Mouse (Mus musculus) cerebellum, adult 18-20 months (tissue): Measurements from ENCODE around the gene Defb33.

ENCODE experiments used
- DNase-seq, 2 experiments: peaks; one replicate each; pipeline ENCODE4 v3.0.0; 2021

Defb33 gene

DNA sequence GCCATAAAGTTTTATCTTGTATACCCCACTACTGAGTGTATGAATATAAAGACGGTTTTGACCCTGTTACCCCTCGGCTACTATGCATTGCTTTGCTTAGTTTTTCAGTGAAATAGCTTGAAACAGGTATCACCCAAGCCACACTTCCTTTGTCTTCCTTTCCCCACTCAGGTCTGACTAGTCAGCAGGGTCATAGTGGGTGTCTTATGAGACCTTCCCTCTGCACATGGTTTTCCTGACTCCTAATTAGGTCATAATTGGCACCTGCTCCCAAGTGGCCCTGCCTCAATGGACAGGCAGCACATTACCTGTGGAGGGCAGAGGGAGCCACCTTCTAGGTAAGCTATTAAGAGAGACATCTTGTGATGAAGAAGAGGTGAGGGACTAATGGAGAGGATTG lies at the start of gene Defb33:
Defb33 (plus strand) TSS at position 301 of the 400 bp plus-strand sequence.
- no peak for DNase-seq

DNA sequence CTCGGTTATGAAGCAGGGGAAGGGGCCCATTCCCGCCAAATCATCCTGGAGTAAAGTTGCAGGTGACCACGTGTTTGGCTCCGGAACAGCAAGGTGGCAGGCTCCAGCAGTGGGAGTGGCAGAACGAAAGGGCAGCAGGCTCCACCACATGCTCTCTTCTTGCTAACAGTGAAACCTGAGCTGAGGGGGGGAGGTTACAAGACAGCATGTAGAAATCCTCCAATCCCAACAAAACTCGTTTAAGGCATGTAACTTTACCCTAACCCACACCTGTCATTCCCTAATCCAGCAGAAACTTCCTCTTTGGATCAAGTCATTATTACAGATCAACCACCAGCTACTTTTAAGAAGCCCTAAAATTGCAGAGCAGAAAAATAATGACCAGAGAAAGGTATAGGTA lies 17.9 kb upstream of the Defb33 start:
- DNase-seq = no peak

DNA sequence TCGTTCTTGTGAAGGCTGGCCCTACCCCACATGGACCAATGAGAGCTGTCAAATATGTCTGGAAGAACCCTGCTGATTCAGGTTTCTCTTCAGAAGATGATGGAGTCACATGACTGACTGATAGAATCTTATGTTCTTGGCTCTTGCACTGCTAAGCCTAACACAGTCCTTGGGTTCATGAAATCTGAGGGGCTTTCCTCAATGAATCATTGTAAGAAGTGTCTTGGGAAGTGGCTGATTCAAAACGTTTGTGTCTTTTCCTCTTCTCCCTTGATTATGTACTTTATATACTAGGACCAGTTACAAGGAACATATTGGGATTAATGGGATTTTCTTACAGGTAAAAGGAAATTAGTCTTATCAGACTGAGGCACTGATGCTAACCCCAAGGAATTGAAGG lies 10.1 kb downstream of the Defb33 start, which contains the start of gene Gm15056:
Gm15056 (minus strand) TSS at position 101 of the 400 bp plus-strand sequence.
- no peak for DNase-seq

DNA sequence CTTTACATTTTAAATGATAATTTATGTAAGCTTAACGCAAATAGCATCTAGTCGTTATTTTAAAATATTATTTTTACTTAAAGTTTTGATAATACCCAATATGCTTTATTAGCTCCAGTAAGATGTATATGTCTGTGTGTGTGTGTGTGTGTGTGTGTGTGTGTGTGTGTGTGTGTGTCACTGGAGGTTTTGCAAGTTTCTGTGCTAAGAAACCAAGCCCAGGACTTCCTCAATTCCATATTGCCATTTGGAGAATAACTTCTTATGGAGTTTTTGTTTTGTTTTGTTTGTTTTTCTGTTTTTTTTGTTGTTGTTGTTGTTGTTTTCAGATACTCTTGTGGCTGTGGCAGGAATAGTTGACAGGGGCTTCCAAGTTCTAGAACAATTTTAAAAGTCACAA lies 14.7 kb downstream of the Defb33 start:
- DNase-seq = no peak

DNA sequence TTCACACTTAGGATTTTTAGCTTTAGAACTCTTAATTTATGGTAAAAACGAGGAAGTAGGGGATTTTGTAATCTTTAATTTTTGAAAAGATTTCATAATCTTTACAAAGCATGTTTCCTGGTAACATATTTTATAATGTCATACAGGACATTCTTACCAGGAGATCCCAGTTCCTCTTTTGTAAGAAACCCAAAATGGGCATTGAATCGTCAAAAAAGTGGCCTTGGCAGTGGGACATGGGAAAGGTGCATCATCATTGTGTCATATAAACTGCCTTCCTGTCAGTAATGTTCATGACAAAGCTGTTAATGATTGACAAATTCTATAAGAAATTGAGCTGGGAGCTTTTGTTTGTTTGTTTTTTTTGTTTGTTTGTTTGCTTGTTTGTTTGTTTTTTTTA lies 15.8 kb downstream of the Defb33 start:
- no peak for DNase-seq

DNA sequence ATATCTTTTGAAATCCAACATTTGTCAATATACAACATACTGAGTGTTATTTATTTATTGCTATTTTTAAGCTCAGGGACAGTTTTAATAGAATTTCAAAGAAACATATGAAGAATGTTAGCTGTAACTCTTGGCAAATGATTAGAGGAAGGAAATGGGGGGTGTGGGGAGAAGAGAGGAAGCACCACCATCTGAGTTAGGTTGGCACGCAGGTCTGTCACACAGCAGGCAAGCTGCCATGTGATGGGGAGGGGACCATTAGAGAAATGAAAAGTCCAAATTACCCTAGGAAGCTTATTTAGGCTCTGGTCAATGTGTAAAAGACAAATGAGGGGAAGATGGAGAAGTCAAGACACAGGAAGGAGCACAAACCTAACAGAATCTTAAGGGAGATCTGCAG lies 19.8 kb downstream of the Defb33 start:
- no peak for DNase-seq

DNA sequence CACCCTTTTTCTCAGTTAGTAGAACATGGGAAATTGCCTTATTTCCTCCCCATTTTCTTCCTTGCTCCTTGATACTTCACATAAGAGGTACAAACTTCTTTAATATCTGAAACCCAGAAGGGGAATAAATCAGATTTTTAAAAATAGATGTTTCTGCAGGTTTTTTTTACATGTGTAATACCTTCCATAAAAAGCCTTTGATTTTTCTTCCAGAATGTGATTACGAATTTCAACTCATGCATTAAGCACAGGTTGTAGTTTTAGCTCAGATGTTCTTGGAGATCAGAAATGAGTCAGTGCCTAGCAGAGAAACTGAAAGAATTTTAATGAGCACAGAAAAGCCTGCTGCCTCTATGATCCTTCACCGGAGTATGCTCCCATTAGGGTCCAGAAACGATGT lies 29.5 kb downstream of the Defb33 start, which contains the start of gene Gm6040:
Gm6040 (minus strand) TSS at position 101 of the 400 bp plus-strand sequence.
- no peak for DNase-seq

DNA sequence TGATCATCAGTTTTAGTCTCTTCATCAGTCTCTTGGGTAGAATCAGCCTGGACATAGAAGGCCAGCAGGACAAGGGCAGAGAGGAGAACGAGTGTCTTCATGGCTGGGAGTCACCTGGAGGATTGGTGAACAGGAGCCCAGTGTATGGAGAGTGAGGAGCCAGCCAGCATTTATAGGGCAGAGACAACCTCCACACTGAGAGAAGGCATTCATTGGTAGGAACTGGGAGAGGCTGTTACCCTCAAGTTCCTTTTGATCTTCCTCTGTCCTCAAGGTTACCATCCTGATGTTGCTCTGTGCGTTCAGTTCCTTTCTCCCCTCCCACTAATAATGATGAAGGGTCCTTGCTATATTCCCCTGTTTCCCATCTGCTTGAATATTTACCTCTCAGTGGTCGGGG lies 52.1 kb downstream of the Defb33 start, which contains the start of gene AY761185:
AY761185 (minus strand) TSS at position 101 of the 400 bp plus-strand sequence.
- DNase-seq = no peak
